Mouse (Mus musculus): Measurements from ENCODE around the gene Tinf2. TPM values are rescaled to one million over a fixed set of nuclear protein-coding genes. Genes with fewer than 3 reads are reported as not detected.

Tinf2 gene
- polyA plus RNA-seq, 1 experiment from 2014 or later: 38.5 TPM

GRCm38 (mm10) chr14:55644261-55644888, 37.2 kb downstream of the Tinf2 start:
- Histone ChIP-seq H3K4me2 (replicated peaks) (peak overlapping the region; percentile 90), H3K27me3 (no peaks in the 10 kb centered on the region), H3K4me3 (replicated peaks) (peak overlapping the region; percentile 96), H3K36me3 (peaks cover 24% of the 10 kb centered on the region), H3K9ac (replicated peaks) (peak overlapping the region; percentile 95), H3K9me3 (no peaks in the 10 kb centered on the region), H3K4me1 (replicated peaks) (peaks cover 26% of the 10 kb centered on the region), H3K27ac (no peak overlapping the region)
- ATAC-seq: no peak
- WGBS: 37% methylated on average over 17 of the region's 17 CpGs

DNA sequence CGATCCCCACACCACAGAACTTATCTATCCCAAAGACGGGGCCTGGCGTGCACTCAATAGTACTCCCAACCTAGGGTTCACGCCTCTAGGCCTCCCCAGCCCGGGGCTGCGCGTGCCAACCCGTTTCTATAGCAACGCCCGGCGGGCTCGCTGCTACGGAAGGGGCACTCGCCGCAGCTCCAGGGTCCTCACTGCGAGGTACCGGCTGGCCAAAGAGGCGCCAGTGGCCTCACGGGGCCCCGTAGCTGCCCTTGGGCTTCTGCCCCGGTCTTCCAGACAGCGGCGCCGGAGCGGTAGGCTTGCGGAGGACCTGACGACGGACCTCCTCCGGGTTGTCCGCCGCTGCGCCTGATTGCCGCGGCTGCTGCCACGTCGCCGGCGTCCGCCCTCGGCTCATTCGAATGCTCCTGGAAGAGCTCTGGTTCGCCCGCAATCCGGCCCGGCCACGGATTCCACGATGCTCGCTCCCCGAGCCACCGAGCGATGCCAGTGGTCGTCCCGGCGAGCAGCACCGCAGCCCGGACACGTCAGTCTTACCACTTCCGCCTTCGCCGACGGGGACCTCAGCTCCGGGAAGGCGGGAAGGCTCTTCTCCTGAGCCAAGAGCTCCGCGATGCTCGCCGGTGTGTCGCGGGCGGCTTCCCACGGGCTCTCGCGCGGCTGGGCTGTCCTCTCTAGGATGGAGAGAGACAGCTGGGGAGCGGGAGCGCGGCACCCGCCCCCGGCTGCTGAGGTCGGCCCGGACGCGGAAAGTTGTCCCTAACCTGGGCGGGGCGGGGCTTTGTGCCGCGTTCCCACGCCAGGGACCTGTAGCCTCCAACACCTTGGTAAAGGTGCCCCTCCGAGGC, 38.3 kb downstream of the Tinf2 start, which contains the start of gene Tm9sf1:
Tm9sf1 (minus strand) TSS at position 747 of the 848 bp plus-strand sequence.
- Histone ChIP-seq H3K9me3 (no peaks in the 10 kb centered on the region), H3K27ac (peak within 1 kb of the TSS; percentile 97), H3K9ac (replicated peaks) (peak within 1 kb of the TSS; percentile 95), H3K27me3 (no peaks in the 10 kb centered on the region), H3K4me1 (replicated peaks) (peaks cover 26% of the 10 kb centered on the region), H3K36me3 (peaks cover 34% of the 10 kb centered on the region), H3K4me3 (replicated peaks) (peak within 1 kb of the TSS; percentile 96), H3K4me2 (replicated peaks) (peak within 1 kb of the TSS; percentile 90)
- WGBS: under 1% methylated on average over 87 of the region's 89 CpGs
- ATAC-seq: peak; percentile 93

- WGBS: 27% methylated on average over 8 of the region's 8 CpGs
- Histone ChIP-seq H3K36me3 (peaks cover 40% of the 10 kb centered on the region), H3K4me2 (replicated peaks) (peak overlapping the region; percentile 90), H3K4me3 (replicated peaks) (peak overlapping the region; percentile 96), H3K9me3 (no peaks in the 10 kb centered on the region), H3K4me1 (replicated peaks) (peaks cover 26% of the 10 kb centered on the region), H3K27me3 (no peaks in the 10 kb centered on the region), H3K9ac (replicated peaks) (peak overlapping the region; percentile 95), H3K27ac (peak overlapping the region; percentile 97)
- peak; percentile 69 for ATAC-seq
Observed at GRCm38 (mm10) chr14:55642679-55643059, 39.0 kb downstream of the Tinf2 start.

DNA sequence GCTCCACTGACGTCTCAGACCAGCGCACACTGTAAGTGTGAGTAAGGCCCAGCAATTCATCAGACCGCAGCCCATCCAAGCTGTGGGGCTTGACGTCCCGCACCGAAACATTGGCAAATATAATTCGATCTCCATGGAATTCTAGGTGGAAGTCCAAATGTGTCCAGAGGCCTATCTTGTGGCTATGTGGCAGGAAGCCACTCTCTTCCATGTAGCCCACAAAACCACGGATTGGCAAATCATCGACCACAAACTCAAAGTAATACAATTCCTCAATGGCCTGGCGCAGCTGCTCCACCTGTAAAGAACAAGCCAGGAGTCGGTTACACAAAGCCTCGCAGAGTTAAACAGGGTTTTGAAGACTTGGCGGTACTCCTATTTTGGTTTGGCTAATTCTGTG, 40.3 kb downstream of the Tinf2 start:
- ATAC-seq: no peak
- peaks cover 48% of the 10 kb centered on the region for H3K36me3 ChIP-seq

DNA sequence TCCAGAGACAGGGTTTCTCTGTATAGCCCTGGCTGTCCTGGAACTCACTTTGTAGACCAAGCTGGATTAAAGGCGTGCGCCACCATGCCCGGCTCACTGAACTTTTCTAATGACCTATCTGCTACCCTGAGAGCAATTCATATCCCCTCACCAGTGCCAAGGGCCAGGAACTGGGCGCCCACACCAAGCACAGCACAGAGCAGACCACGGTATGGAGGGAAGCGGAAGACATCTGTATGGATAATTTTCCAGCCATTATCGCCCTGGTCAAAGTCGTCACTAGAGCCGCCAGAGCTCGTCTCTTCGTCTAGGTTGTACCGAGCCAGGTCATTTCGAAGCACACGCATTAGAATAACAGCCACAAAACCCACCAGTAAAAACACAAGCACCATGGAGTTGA, 40.8 kb downstream of the Tinf2 start:
- no peak for ATAC-seq
- H3K9me3 ChIP-seq: no peaks in the 10 kb centered on the region
- H3K36me3 ChIP-seq: peaks cover 48% of the 10 kb centered on the region
- H3K4me2 ChIP-seq (replicated peaks): no peak overlapping the region
- H3K27ac ChIP-seq: no peak overlapping the region
- H3K27me3 ChIP-seq: no peaks in the 10 kb centered on the region
- peaks cover 32% of the 10 kb centered on the region for H3K4me1 ChIP-seq (replicated peaks)
- 95% methylated on average over 14 of the region's 14 CpGs for WGBS
- no peak overlapping the region for H3K4me3 ChIP-seq (replicated peaks)
- no peak overlapping the region for H3K9ac ChIP-seq (replicated peaks)

More for the DNA sequence above, 40.3 kb downstream of the Tinf2 start:
- Histone ChIP-seq H3K9me3 (no peaks in the 10 kb centered on the region), H3K4me3 (replicated peaks) (no peak overlapping the region), H3K27me3 (no peaks in the 10 kb centered on the region), H3K4me1 (replicated peaks) (peaks cover 28% of the 10 kb centered on the region), H3K27ac (no peak overlapping the region), H3K9ac (replicated peaks) (no peak overlapping the region), H3K4me2 (replicated peaks) (no peak overlapping the region)
- 97% methylated on average over 13 of the region's 13 CpGs for WGBS

GRCm38 (mm10) chr14:55637795-55638194, 43.8 kb downstream of the Tinf2 start, which contains the start of gene Gm49378:
TSS of gene Gm49378 (minus strand) at chr14:55637895.
- ATAC-seq: no peak
- peaks cover 30% of the 10 kb centered on the region for H3K4me1 ChIP-seq (replicated peaks)
- no peaks in the 10 kb centered on the region for H3K27me3 ChIP-seq
- 98% methylated on average over 9 of the region's 9 CpGs for WGBS
- no peak within 1 kb of the TSS for H3K27ac ChIP-seq
- H3K4me3 ChIP-seq (replicated peaks): no peak within 1 kb of the TSS
- no peaks in the 10 kb centered on the region for H3K9me3 ChIP-seq
- H3K9ac ChIP-seq (replicated peaks): no peak within 1 kb of the TSS
- peaks cover 61% of the 10 kb centered on the region for H3K36me3 ChIP-seq
- H3K4me2 ChIP-seq (replicated peaks): no peak within 1 kb of the TSS

DNA sequence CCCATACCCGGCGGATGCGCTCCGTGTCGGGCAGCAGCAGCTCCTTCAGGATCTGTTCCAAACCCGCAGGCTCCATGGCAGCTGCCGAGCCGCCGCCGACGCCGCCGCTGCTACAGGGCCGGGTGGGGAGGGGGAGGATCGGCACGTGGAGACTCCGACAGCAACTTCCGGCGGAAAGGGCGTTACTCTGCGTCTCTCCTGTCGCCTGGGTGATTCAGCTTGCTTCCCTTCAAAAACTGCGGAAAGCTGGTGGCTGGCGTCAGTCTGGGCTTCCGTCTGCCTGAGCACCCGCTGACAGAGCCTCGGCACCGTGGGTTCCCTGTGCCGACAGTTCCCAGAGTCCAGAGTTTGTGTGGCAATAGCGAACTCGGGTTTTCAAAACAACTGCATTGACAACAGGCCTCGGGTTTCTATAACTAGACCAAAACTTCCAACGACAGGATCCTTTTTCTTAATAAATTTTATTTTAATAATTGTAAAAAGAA, 46.1 kb downstream of the Tinf2 start, which contains the start of gene Ipo4:
Ipo4 (minus strand) TSS at position 435 of the 485 bp plus-strand sequence.
- 2% methylated on average over 33 of the region's 33 CpGs for WGBS
- no peaks in the 10 kb centered on the region for H3K27me3 ChIP-seq
- peak; percentile 93 for ATAC-seq
- no peaks in the 10 kb centered on the region for H3K9me3 ChIP-seq
- H3K4me1 ChIP-seq (replicated peaks): peaks cover 20% of the 10 kb centered on the region
- peak within 1 kb of the TSS; percentile 78 for H3K27ac ChIP-seq
- peaks cover 76% of the 10 kb centered on the region for H3K36me3 ChIP-seq
- H3K9ac ChIP-seq (replicated peaks): peak within 1 kb of the TSS; percentile 80
- peak within 1 kb of the TSS; percentile 95 for H3K4me2 ChIP-seq (replicated peaks)
- peak within 1 kb of the TSS; percentile 70 for H3K4me3 ChIP-seq (replicated peaks)

- peak overlapping the region; percentile 70 for H3K4me3 ChIP-seq (replicated peaks)
- H3K36me3 ChIP-seq: peaks cover 76% of the 10 kb centered on the region
- peak overlapping the region; percentile 80 for H3K9ac ChIP-seq (replicated peaks)
- 4% methylated on average over 23 of the region's 23 CpGs for WGBS
- H3K4me1 ChIP-seq (replicated peaks): peaks cover 20% of the 10 kb centered on the region
- H3K27me3 ChIP-seq: no peaks in the 10 kb centered on the region
- ATAC-seq: peak; percentile 90
- H3K9me3 ChIP-seq: no peaks in the 10 kb centered on the region
- H3K4me2 ChIP-seq (replicated peaks): peak overlapping the region; percentile 95
- peak overlapping the region; percentile 78 for H3K27ac ChIP-seq
Observed at GRCm38 (mm10) chr14:55634874-55635522, 46.6 kb downstream of the Tinf2 start.

DNA sequence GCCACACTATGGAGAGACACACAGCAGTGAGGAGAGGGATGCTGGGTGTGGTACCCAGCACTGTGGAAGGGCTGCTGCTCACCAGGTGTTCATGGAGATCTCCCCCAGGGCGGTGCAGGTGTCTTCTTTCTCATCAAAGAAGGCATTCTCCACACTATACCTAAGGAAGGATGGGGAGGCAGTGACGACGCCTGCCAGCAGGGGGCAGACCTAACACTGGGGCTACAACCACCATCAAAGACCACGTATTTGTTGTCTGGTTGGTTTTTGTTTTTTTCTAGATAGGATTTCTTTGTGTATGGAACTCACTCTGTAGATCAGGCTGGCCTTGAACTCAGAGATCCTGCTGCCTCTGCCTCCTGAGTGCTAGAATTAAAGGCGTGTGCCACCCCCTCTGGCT, 52.3 kb downstream of the Tinf2 start:
- Histone ChIP-seq H3K27me3 (no peaks in the 10 kb centered on the region), H3K27ac (no peak overlapping the region), H3K36me3 (peaks cover 99% of the 10 kb centered on the region), H3K9ac (replicated peaks) (no peak overlapping the region), H3K4me3 (replicated peaks) (no peak overlapping the region), H3K9me3 (no peaks in the 10 kb centered on the region), H3K4me2 (replicated peaks) (no peak overlapping the region), H3K4me1 (replicated peaks) (peaks cover 5% of the 10 kb centered on the region)
- WGBS: 49% methylated on average over 5 of the region's 5 CpGs
- ATAC-seq: no peak

DNA sequence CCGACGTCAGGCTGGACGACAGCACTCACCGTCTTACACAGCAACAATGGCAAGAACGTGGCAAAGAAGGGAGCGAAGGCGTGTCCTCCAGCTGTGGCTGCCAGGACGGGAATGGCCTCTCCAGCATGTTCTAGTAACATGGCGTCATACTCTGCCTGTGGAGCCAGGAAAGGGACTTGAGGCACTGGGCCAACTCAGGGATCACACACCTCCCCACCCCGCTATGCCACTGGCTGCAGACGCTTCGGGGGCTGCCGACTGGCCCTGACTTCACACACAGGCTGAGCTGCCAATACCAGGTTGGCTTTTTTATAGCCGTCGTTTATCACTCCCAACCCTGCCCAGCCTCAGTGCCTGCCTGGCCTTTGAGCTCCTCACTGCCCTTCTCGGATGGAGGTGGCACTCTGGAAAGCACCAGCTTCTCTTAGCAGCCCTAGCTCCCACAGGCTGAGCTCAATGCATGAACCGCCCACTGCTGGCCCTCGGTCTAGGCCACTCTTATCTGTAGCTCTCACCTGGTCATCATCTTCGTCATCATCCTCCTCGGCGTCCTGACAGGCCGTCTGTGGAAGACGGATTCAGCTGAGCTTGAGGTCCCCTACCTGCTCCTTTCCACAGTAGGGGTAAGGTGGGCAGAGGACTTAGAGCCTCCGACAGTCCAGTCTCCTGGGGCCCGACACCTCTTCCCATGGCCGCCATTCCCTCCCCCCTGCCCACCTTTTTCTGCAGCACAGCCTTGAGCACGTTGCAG, 53.4 kb downstream of the Tinf2 start:
- Histone ChIP-seq H3K4me1 (replicated peaks) (no peaks in the 10 kb centered on the region), H3K36me3 (peaks cover 100% of the 10 kb centered on the region), H3K27ac (no peak overlapping the region), H3K27me3 (no peaks in the 10 kb centered on the region), H3K9ac (replicated peaks) (no peak overlapping the region), H3K4me2 (replicated peaks) (no peak overlapping the region), H3K9me3 (no peaks in the 10 kb centered on the region), H3K4me3 (replicated peaks) (no peak overlapping the region)
- ATAC-seq: no peak
- 94% methylated on average over 27 of the region's 27 CpGs for WGBS
